Mouse (Mus musculus) hindbrain, embryonic 12.5 days (tissue): Measurements from ENCODE around the gene Ip6k3. TPM values are rescaled to one million over a fixed set of nuclear protein-coding genes. Genes with fewer than 3 reads are reported as not detected.
A peak's percentile ranks its signal among the peaks of the same experiment; 100 is the strongest.

Experiments
- ATAC-seq: fragments of 200-750 bp; cut with Nextera tagmentation; 2 replicates; pipeline ENCODE4 v1.8.0; 2017; ENCODE audit warnings: moderate TSS enrichment; ENCODE audit not compliant: low FRiP score
- H3K27ac ChIP-seq: fragments of 300-500 bp; sonication (generic); 2 replicates; pipeline ENCODE4 v1.5.1; 2016; ENCODE audit warnings: mild to moderate bottlenecking
- H3K27me3 ChIP-seq: fragments of 300-500 bp; sonication (generic); 2 replicates; pipeline ENCODE4 v1.6.1; 2016; ENCODE audit warnings: mild to moderate bottlenecking
- H3K36me3 ChIP-seq: fragments of 300-500 bp; sonication (generic); 2 replicates; pipeline ENCODE4 v1.6.1; 2016; ENCODE audit warnings: mild to moderate bottlenecking
- H3K4me1 ChIP-seq: fragments of 300-500 bp; sonication (generic); 2 replicates; pipeline ENCODE4 v1.6.1; 2016
- H3K4me2 ChIP-seq: fragments of 300-500 bp; sonication (generic); replicated peaks from 2 replicates; pipeline ENCODE4 v1.6.1; 2016; ENCODE audit warnings: mild to moderate bottlenecking
- H3K4me3 ChIP-seq: fragments of 300-500 bp; sonication (generic); 2 replicates; pipeline ENCODE4 v1.5.1; 2016; ENCODE audit warnings: mild to moderate bottlenecking
- H3K9ac ChIP-seq: fragments of 300-500 bp; sonication (generic); 2 replicates; pipeline ENCODE4 v1.6.1; 2016; ENCODE audit warnings: mild to moderate bottlenecking, moderate library complexity
- H3K9me3 ChIP-seq: fragments of 300-500 bp; sonication (generic); replicated peaks from 2 replicates; pipeline ENCODE4 v1.6.1; 2016; ENCODE audit warnings: mild to moderate bottlenecking
- WGBS: fragments of 180-500 bp; shearing (Covaris S2); methylation state at CpG from one replicate; pipeline ENCODE4 v1.1.7; 2016; 5-methylcytosine and 5-hydroxymethylcytosine counted together
- polyA plus RNA-seq: library from polyadenylated mRNA; unstranded; fragments of >200 nt; fragmentation: Nextera tagmentation; extraction: Ambion mirVana; gene quantifications from 2 replicates; pipeline ENCODE4 v1.2.1, GENCODE M21; 2016

Ip6k3 gene
- polyA plus RNA-seq, 1 experiment from 2014 or later = 0.54 TPM

- no peak overlapping the region for H3K4me3 ChIP-seq
- 86% methylated on average over 25 of the region's 25 CpGs for WGBS
- H3K36me3 ChIP-seq = peaks cover 18% of the 10 kb centered on the region
- peaks cover 19% of the 10 kb centered on the region for H3K4me1 ChIP-seq
- H3K4me2 ChIP-seq = no peak overlapping the region
- no peak overlapping the region for H3K27ac ChIP-seq
- no peak for ATAC-seq
- 0 out of 2 replicates have a peak, but pooled peaks cover 4% of the 10 kb centered on the region for H3K9me3 ChIP-seq
- H3K9ac ChIP-seq = no peak overlapping the region
- H3K27me3 ChIP-seq = peaks cover 12% of the 10 kb centered on the region
Observed at GRCm38 (mm10) chr17:27118676-27119539, 48.7 kb downstream of the Ip6k3 start.

- H3K27me3 ChIP-seq = no peaks in the 10 kb centered on the region
- no peak overlapping the region for H3K9ac ChIP-seq
- H3K4me1 ChIP-seq = no peaks in the 10 kb centered on the region
- H3K27ac ChIP-seq = no peak overlapping the region
- H3K4me2 ChIP-seq = no peak overlapping the region
- H3K9me3 ChIP-seq = no peaks in the 10 kb centered on the region
- no peaks in the 10 kb centered on the region for H3K36me3 ChIP-seq
- no peak overlapping the region for H3K4me3 ChIP-seq
- 93% methylated on average over 7 of the region's 7 CpGs for WGBS
- no peak for ATAC-seq
Observed at GRCm38 (mm10) chr17:27110072-27110471, 57.5 kb downstream of the Ip6k3 start.

- 69% methylated on average over 6 of the region's 6 CpGs for WGBS
- ATAC-seq = no peak
- H3K4me3 ChIP-seq = no peak overlapping the region
Observed at GRCm38 (mm10) chr17:27107936-27108335, 59.7 kb downstream of the Ip6k3 start.

GRCm38 (mm10) chr17:27106745-27107144, 60.9 kb downstream of the Ip6k3 start:
- H3K4me1 ChIP-seq = no peaks in the 10 kb centered on the region
- WGBS = 86% methylated on average over 9 of the region's 9 CpGs
- no peak overlapping the region for H3K4me3 ChIP-seq
- H3K27ac ChIP-seq = no peak overlapping the region
- no peaks in the 10 kb centered on the region for H3K27me3 ChIP-seq
- H3K4me2 ChIP-seq = no peak overlapping the region
- H3K9me3 ChIP-seq = no peaks in the 10 kb centered on the region
- ATAC-seq = no peak
- H3K9ac ChIP-seq = no peak overlapping the region
- no peaks in the 10 kb centered on the region for H3K36me3 ChIP-seq

More at GRCm38 (mm10) chr17:27107936-27108335, 59.7 kb downstream of the Ip6k3 start:
- Histone ChIP-seq H3K9me3 (no peaks in the 10 kb centered on the region), H3K27me3 (no peaks in the 10 kb centered on the region), H3K4me2 (no peak overlapping the region), H3K27ac (no peak overlapping the region), H3K36me3 (no peaks in the 10 kb centered on the region), H3K4me1 (no peaks in the 10 kb centered on the region), H3K9ac (no peak overlapping the region)

GRCm38 (mm10) chr17:27105698-27106470, 61.7 kb downstream of the Ip6k3 start:
- WGBS = 69% methylated on average over 12 of the region's 18 CpGs
- no peak overlapping the region for H3K4me2 ChIP-seq
- no peaks in the 10 kb centered on the region for H3K4me1 ChIP-seq
- H3K9me3 ChIP-seq = no peaks in the 10 kb centered on the region
- H3K9ac ChIP-seq = no peak overlapping the region
- H3K4me3 ChIP-seq = no peak overlapping the region
- no peak for ATAC-seq
- H3K27ac ChIP-seq = no peak overlapping the region
- no peaks in the 10 kb centered on the region for H3K27me3 ChIP-seq
- H3K36me3 ChIP-seq = no peaks in the 10 kb centered on the region

GRCm38 (mm10) chr17:27101675-27102074, 65.9 kb downstream of the Ip6k3 start:
- Histone ChIP-seq H3K36me3 (no peaks in the 10 kb centered on the region), H3K4me3 (no peak overlapping the region), H3K4me1 (no peaks in the 10 kb centered on the region), H3K27ac (no peak overlapping the region), H3K27me3 (no peaks in the 10 kb centered on the region), H3K4me2 (no peak overlapping the region), H3K9ac (no peak overlapping the region), H3K9me3 (no peaks in the 10 kb centered on the region)
- WGBS = 79% methylated on average over 5 of the region's 5 CpGs
- ATAC-seq = no peak

GRCm38 (mm10) chr17:27095690-27096089, 71.9 kb downstream of the Ip6k3 start:
- WGBS = 36% methylated on average over 13 of the region's 13 CpGs
- H3K27me3 ChIP-seq = no peaks in the 10 kb centered on the region
- H3K4me3 ChIP-seq = no peak overlapping the region
- no peak overlapping the region for H3K4me2 ChIP-seq
- no peaks in the 10 kb centered on the region for H3K4me1 ChIP-seq
- 0 out of 2 replicates have a peak, but pooled peaks have one; percentile 35 for ATAC-seq
- no peaks in the 10 kb centered on the region for H3K36me3 ChIP-seq
- H3K9me3 ChIP-seq = no peaks in the 10 kb centered on the region
- H3K9ac ChIP-seq = no peak overlapping the region
- no peak overlapping the region for H3K27ac ChIP-seq

Other genes starting within 250 kb of the Ip6k3 start
- 14.6 and 15.7 TPM in 2 replicates for gene Phf1, start 234.7 kb downstream of the Ip6k3 start, polyA plus RNA-seq
- gene Cuta, start 228.2 kb downstream of the Ip6k3 start, polyA plus RNA-seq = 131 and 149 TPM in 2 replicates
- gene Syngap1, start 226.5 kb downstream of the Ip6k3 start, polyA plus RNA-seq = 4.2 and 4.4 TPM in 2 replicates
- gene Zbtb9, start 194.6 kb downstream of the Ip6k3 start, polyA plus RNA-seq = 19.4 and 19.7 TPM in 2 replicates
- 3.3 and 3.5 TPM in 2 replicates for gene Bak1, start 138.8 kb downstream of the Ip6k3 start, polyA plus RNA-seq
- 2.5 and 2.8 TPM in 2 replicates for gene Itpr3, start 110.5 kb downstream of the Ip6k3 start, polyA plus RNA-seq
- 263 and 312 TPM in 2 replicates for gene Uqcc2, start 33.9 kb downstream of the Ip6k3 start, polyA plus RNA-seq
- 32.9 and 38.2 TPM in 2 replicates for gene Lemd2, start 36.7 kb upstream of the Ip6k3 start, polyA plus RNA-seq